Mouse (Mus musculus): ENCODE data around the gene Tnni2. TPM values are rescaled to one million over a fixed set of nuclear protein-coding genes. Genes with fewer than 3 reads are reported as not detected.

Tnni2 gene
- total RNA-seq, 1 experiment: 3.7 TPM

- no peak overlapping the region for H3K4me3 ChIP-seq (ENCODE audit: insufficient read depth in 1 of 2, low read depth in 1 of 2, low read length in 2 of 2, poor library complexity in 1 of 2, severe bottlenecking in 1 of 2)
- H3K9me3 ChIP-seq (ENCODE audit: control insufficient read depth, insufficient read depth, low read depth, low read length): no peaks in the 10 kb centered on the region
- peaks cover 0 to 15% of the 10 kb centered on the region in 2 experiments; a peak in 3 of 4 replicates for H3K4me1 ChIP-seq (ENCODE audit: control insufficient read depth in 2 of 2, insufficient read depth in 2 of 2, low read length in 2 of 2, poor library complexity in 1 of 2)
- no peak for DNase-seq (ENCODE audit: low read depth, low spot score)
- TF ChIP-seq MAFK (IDR thresholded peaks at IDR 0.05; ENCODE audit: insufficient read depth, low read depth, low read length) (no peak), CHD2 (IDR thresholded peaks at IDR 0.05; ENCODE audit: low read depth, low read length) (no peak), ZC3H11A (IDR thresholded peaks at IDR 0.05; ENCODE audit: borderline replicate concordance, low read depth, low read length) (no peak), HCFC1 (IDR thresholded peaks at IDR 0.05; ENCODE audit: borderline replicate concordance, insufficient read depth, low read length) (no peak), ZNF384 (IDR thresholded peaks at IDR 0.05; ENCODE audit: low read depth, low read length) (no peak)
- no peak overlapping the region for H3K27ac ChIP-seq (ENCODE audit: insufficient read depth, low read depth, low read length, poor library complexity, severe bottlenecking)
- no peaks in the 10 kb centered on the region for H3K36me3 ChIP-seq (ENCODE audit: control insufficient read depth, insufficient read depth, low read length, poor library complexity, severe bottlenecking)
- in situ Hi-C loops (cut with MboI; ENCODE audit: low sequenced_read_pairs in 2 of 2, unreplicated experiment in 2 of 2): no loop called here
- no peak overlapping the region for H3K9ac ChIP-seq (ENCODE audit: insufficient read depth, low read depth, low read length, poor library complexity, severe bottlenecking)
Measured at GRCm38 (mm10) chr7:142398052-142398451, 43.6 kb upstream of the Tnni2 start.

GRCm38 (mm10) chr7:142399250-142399649 lies 42.4 kb upstream of the Tnni2 start:
- H3K27ac ChIP-seq (ENCODE audit: insufficient read depth, low read depth, low read length, poor library complexity, severe bottlenecking): no peak overlapping the region
- in situ Hi-C loops (cut with MboI; ENCODE audit: low sequenced_read_pairs in 2 of 2, unreplicated experiment in 2 of 2): no loop called here

GRCm38 (mm10) chr7:142400112-142400749 lies 41.4 kb upstream of the Tnni2 start:
- no peak for TF ChIP-seq ZC3H11A (IDR thresholded peaks at IDR 0.05; ENCODE audit: borderline replicate concordance, low read depth, low read length)
- TF ChIP-seq CHD2 (IDR thresholded peaks at IDR 0.05; ENCODE audit: low read depth, low read length): no peak
- no peak for TF ChIP-seq HCFC1 (IDR thresholded peaks at IDR 0.05; ENCODE audit: borderline replicate concordance, insufficient read depth, low read length)
- TF ChIP-seq ZNF384 (IDR thresholded peaks at IDR 0.05; ENCODE audit: low read depth, low read length): no peak
- TF ChIP-seq MAFK (IDR thresholded peaks at IDR 0.05; ENCODE audit: insufficient read depth, low read depth, low read length): no peak
- Histone ChIP-seq H3K9ac (ENCODE audit: insufficient read depth, low read depth, low read length, poor library complexity, severe bottlenecking) (no peak overlapping the region), H3K9me3 (ENCODE audit: control insufficient read depth, insufficient read depth, low read depth, low read length) (no peaks in the 10 kb centered on the region), H3K36me3 (ENCODE audit: control insufficient read depth, insufficient read depth, low read length, poor library complexity, severe bottlenecking) (no peaks in the 10 kb centered on the region), H3K4me1 (ENCODE audit: control insufficient read depth in 2 of 2, insufficient read depth in 2 of 2, low read length in 2 of 2, poor library complexity in 1 of 2) (peaks cover 1 to 12% of the 10 kb centered on the region in 2 experiments; a peak in 1 of 4 replicates), H3K27ac (ENCODE audit: insufficient read depth, low read depth, low read length, poor library complexity, severe bottlenecking) (no peak overlapping the region), H3K4me3 (ENCODE audit: insufficient read depth in 1 of 2, low read depth in 1 of 2, low read length in 2 of 2, poor library complexity in 1 of 2, severe bottlenecking in 1 of 2) (no peak overlapping the region)
- in situ Hi-C loops (cut with MboI; ENCODE audit: low sequenced_read_pairs in 2 of 2, unreplicated experiment in 2 of 2): no loop called here
- DNase-seq (ENCODE audit: low read depth, low spot score): no peak

More at GRCm38 (mm10) chr7:142399250-142399649, 42.4 kb upstream of the Tnni2 start:
- Histone ChIP-seq H3K36me3 (ENCODE audit: control insufficient read depth, insufficient read depth, low read length, poor library complexity, severe bottlenecking) (no peaks in the 10 kb centered on the region), H3K4me3 (ENCODE audit: insufficient read depth in 1 of 2, low read depth in 1 of 2, low read length in 2 of 2, poor library complexity in 1 of 2, severe bottlenecking in 1 of 2) (no peak overlapping the region), H3K4me1 (ENCODE audit: control insufficient read depth in 2 of 2, insufficient read depth in 2 of 2, low read length in 2 of 2, poor library complexity in 1 of 2) (peaks cover 0 to 10% of the 10 kb centered on the region in 2 experiments; a peak in 1 of 4 replicates), H3K9ac (ENCODE audit: insufficient read depth, low read depth, low read length, poor library complexity, severe bottlenecking) (no peak overlapping the region), H3K9me3 (ENCODE audit: control insufficient read depth, insufficient read depth, low read depth, low read length) (no peaks in the 10 kb centered on the region)
- no peak for DNase-seq (ENCODE audit: low read depth, low spot score)
- TF ChIP-seq MAFK (IDR thresholded peaks at IDR 0.05; ENCODE audit: insufficient read depth, low read depth, low read length): no peak
- no peak for TF ChIP-seq ZNF384 (IDR thresholded peaks at IDR 0.05; ENCODE audit: low read depth, low read length)
- TF ChIP-seq CHD2 (IDR thresholded peaks at IDR 0.05; ENCODE audit: low read depth, low read length): no peak
- TF ChIP-seq ZC3H11A (IDR thresholded peaks at IDR 0.05; ENCODE audit: borderline replicate concordance, low read depth, low read length): no peak
- TF ChIP-seq HCFC1 (IDR thresholded peaks at IDR 0.05; ENCODE audit: borderline replicate concordance, insufficient read depth, low read length): no peak

GRCm38 (mm10) chr7:142400750-142401142 lies 40.9 kb upstream of the Tnni2 start:
- in situ Hi-C loops (cut with MboI; ENCODE audit: low sequenced_read_pairs in 2 of 2, unreplicated experiment in 2 of 2): no loop called here
- Histone ChIP-seq H3K4me1 (ENCODE audit: control insufficient read depth in 2 of 2, insufficient read depth in 2 of 2, low read length in 2 of 2, poor library complexity in 1 of 2) (peaks cover 1 to 12% of the 10 kb centered on the region in 2 experiments; a peak in 1 of 4 replicates), H3K9ac (ENCODE audit: insufficient read depth, low read depth, low read length, poor library complexity, severe bottlenecking) (no peak overlapping the region), H3K27ac (ENCODE audit: insufficient read depth, low read depth, low read length, poor library complexity, severe bottlenecking) (no peak overlapping the region), H3K4me3 (ENCODE audit: insufficient read depth in 1 of 2, low read depth in 1 of 2, low read length in 2 of 2, poor library complexity in 1 of 2, severe bottlenecking in 1 of 2) (no peak overlapping the region), H3K9me3 (ENCODE audit: control insufficient read depth, insufficient read depth, low read depth, low read length) (no peaks in the 10 kb centered on the region), H3K36me3 (ENCODE audit: control insufficient read depth, insufficient read depth, low read length, poor library complexity, severe bottlenecking) (no peaks in the 10 kb centered on the region)
- no peak for DNase-seq (ENCODE audit: low read depth, low spot score)
- no peak for TF ChIP-seq MAFK (IDR thresholded peaks at IDR 0.05; ENCODE audit: insufficient read depth, low read depth, low read length)
- TF ChIP-seq ZNF384 (IDR thresholded peaks at IDR 0.05; ENCODE audit: low read depth, low read length): no peak
- no peak for TF ChIP-seq ZC3H11A (IDR thresholded peaks at IDR 0.05; ENCODE audit: borderline replicate concordance, low read depth, low read length)
- no peak for TF ChIP-seq HCFC1 (IDR thresholded peaks at IDR 0.05; ENCODE audit: borderline replicate concordance, insufficient read depth, low read length)
- no peak for TF ChIP-seq CHD2 (IDR thresholded peaks at IDR 0.05; ENCODE audit: low read depth, low read length)
